Mouse (Mus musculus): ENCODE data around the gene Faf1.

Faf1 gene

DNA sequence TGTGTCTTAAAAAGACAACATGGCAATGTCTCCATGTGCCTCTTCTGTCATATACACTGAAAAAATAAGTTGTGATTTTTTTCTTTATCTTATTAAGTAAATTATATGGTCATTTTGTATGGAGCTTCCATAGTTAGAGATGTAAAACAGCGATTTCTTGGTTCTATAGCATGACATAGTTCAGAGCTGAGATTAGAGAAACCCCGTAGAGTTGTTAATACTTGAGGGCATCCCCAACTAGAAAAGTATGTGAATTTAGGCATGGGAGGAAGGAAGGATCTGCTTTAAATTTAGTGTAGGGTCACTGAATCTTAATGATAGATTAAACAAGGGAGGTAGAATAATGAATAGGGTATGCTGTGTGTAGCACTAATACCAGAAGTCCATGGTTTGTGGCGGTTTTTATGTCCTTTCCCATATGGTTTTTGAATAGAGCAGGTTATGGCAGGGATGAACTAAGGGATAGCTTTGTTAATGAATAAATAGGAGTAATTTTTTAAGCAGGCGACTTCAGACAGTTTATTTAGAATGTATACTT lies 106.3 kb downstream of the Faf1 start:
- DNase-seq (ENCODE audit: low spot score) = no peak

DNA sequence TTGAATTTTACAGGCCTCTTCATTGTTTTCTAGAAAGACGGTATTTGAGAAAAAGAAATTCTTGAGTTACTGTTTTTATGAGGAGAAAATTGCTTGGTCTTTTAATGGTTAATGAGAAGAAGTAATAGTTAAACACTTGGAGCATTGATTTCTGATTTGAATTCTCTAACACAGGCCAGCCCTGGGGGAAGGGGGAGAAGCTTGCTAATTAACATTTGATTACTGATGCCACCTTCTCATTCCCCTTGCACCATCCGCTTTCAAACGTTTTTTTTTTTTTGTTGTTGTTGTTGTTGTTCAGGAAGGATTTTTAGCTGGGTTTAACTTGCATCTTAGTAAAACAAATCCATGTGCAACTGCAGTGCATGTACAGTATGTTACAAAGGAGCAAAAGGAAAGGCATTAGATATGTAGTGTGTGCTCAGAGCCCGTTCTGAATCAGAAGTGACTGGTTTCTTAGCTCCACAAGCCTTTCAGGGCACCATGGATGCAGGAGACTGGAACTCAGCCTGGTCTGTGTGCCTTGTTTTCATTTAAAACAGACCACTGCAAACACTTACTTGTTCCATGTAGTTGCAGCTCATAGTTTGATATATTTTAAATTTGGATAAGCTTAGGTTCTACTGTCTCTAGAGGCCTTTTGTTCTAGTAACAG lies 113.1 kb downstream of the Faf1 start:
- no peak for DNase-seq (ENCODE audit: low spot score)

DNA sequence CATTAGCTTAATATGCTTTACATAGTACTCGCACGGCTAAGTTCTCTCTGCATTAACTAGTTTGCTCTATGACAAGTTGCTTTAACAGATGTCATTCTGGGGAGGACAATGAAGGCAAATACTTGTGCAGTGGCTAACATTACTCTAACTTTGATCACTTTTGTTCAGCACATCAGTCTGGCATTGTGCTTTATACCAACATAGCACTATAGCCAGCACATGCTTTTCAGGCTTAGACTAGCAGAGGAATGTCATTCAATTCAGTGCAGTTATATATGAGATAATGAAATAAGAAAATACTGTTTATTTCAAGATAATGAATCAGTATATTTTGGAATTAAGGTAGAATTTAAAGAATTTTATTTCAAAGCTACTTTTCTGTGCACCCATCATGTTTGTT lies 115.9 kb downstream of the Faf1 start:
- DNase-seq (ENCODE audit: low spot score) = no peak

DNA sequence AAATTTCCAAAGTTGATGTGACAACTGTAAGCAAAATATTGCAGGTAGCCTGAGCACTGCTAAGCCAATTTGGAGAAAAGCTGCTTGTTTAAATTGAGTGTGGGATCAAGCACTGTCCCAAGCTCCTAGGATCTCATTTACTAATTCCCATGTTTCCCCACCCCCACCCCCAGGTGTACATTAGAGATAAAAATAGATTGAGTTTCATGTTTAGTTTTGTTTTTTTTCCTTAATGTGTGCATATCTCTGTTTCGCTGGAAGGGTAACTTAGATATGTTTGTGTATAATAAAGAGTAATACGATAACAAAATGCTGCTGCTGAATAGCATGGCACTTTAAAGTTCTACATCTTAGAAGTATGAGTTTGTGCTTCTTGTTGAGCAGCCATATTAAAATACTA lies 116.7 kb downstream of the Faf1 start:
- DNase-seq (ENCODE audit: low spot score) = no peak

DNA sequence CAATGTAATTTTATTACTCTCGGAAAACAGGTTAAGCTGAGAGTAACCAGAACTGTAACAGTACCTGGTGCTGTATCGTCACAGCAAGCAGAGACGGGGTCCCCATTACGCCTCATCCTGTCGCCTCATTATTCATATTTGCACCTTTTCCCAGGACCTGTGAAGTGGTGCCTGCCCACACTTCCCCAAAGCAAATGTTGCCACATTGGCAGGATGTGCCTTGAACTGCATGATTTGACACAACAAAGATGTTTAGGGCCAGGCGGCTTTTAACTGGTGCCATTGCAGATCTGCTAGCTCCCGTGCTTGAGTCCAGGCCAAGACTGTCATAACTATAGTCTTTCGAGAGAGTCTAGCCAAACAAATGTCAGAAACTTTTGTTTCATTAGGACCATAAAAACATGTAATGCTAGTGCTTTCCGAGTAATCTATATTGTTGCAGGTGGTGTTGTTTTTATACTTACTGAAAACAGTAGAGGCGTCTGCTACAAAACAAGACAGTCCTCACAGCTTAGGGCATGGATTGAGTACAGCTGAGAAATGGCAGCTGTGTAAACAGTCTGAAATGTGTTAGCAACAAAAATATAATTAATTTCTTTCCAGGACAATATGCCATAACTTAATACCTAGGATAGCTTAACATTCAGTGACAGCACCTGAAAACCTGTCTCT lies 121.3 kb downstream of the Faf1 start:
- no peak for DNase-seq (ENCODE audit: low spot score)

DNA sequence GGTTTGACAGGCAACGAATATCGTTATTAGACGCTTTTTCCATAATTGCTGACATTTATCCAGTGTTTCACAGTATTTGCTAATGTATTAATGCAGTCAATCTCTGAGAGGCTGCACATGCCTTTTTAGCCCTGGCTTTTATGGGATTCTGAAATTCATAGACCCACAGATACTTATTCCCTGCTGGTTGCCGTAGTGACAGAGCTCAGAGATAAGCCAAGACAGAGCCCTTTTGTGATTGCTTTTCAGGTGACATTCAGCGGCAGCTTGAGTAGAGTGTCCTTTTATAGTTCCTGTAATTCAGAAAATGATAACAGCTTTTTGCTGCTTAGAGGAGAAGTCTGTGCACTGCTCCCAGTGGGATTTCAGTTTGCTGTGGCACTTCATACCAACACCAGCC lies 130.0 kb downstream of the Faf1 start:
- no peak for DNase-seq (ENCODE audit: low spot score)

DNA sequence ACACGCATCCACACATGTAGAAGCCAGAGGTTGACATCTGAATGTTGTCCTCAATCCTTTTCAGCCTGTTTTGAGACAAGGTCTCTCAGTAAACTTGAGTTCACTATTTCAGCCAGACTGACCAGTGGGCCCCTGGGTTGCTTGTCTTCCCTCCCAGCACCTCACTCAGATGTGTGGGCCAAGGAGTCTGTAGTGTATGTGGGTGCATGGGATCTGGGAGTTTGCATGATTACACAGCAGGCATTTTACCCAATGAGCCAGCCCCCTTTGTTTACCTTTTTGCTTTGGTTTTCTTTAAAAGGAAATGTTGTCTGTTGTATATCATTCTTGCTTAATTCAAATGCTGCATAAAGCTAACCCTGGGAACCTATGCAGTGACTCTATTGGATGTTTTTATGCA lies 138.8 kb downstream of the Faf1 start:
- DNase-seq (ENCODE audit: low spot score) = no peak

DNA sequence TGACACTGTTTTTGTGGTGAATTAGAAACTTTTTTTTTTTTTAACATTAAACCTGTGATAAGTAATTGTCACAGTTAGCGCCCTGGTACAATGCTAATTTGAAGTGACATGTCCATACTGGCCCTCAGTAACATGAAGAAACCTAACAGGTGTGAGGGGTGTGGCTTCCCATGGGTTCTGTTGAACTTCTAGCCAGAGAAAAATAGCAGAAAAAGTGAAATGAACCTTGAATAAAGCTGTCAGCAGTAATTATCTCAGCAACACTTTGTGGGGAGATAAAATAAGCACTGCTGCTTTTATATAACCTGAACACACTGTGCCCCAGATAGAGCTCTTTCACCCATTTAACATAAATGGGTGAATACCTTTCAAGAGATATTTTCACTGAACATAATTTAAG lies 139.2 kb downstream of the Faf1 start:
- no peak for DNase-seq (ENCODE audit: low spot score)

DNA sequence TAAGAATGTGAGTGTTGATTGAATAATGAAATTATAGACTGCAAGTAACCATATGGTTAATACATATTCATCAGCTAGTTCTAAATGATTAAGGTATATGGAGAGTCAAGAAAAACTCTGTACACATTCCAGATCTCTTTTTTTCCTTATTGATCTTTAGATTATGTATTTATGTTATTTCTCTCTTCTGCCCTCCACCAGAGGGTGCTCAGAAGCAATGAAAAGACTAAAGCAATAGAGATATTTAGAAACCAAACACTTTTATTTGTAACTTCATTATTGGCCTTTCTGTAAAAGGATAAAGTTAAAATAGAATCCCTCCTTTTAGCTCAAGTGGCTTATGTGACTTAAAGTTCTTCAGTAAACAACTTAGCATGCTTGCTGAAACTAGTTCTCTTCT lies 143.1 kb downstream of the Faf1 start:
- DNase-seq (ENCODE audit: low spot score) = no peak

DNA sequence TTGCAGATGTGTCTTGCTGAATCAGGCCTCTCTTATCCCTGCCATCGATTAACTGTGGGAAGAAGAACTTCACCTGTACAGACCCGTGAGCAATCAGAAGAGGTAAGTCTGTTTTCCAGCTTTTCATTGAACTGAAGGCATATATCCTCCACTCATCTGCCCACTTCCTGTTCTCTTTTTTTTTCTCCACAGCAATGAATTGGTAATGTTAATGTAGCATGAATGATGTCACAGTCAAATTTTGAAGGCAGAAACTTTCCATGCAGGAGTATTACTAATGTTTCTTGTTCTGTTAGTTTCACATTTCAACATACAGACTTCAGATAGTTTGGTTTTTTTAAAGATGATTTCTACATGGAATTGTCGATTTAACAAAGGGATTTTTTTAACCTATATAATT lies 153.4 kb downstream of the Faf1 start:
- DNase-seq (ENCODE audit: low spot score) = no peak

DNA sequence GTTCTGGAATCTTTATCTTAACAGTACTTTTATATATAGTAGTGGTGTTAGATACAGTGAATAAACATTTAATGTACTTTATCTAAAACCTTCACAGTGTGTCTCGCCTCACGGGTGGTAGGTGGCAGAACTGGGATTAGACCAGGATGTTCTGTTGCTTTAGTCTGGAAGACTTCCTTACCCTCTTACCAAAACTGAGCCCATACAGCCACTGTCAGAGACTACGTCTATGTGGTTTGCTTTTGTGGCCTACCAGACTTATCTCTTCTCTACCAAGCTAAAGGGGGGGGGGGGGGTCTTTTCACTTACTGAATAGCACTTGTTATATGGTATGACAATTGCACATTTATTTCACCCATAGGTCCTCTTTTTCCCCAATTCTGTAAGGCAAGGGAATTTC lies 181.5 kb downstream of the Faf1 start:
- DNase-seq (ENCODE audit: low spot score) = no peak

DNA sequence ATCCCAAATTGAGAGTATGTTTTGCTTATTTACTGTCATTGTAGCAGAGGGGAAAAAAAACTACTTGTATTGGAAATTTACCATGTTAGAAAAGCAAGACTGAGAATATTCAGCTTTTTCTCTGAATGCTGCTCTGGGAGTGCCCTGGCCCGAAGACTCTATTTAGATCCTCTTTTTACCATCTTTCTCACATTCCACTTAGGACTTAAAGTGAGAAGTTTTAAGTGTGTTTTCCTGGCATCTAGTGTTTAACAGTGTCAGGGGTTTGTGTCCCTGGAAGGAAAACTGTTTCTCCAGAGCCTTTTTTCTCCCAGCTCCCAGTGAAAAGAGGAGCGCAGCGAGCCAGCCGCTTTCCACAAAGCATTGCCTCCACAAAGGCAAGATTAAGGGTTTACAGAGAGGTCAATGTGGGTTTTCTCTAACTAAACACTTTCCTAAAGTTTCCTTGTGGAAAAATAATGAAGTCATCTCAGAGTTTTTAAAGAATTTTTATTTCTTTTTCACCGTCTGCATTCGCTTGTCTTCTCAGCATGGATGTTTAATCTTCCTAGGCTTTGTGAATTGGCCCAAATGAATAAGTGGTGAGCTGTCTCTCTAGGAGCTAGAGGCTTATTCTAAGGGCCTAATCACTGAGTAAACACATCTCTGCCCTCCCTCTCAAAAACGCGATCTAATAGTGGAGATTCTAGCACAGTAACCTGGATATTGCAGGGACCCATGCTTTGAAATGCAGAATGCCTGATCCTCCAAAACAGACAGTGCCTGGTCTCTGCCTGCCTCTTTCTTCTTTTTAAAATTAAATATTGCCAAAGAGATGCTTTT lies 182.4 kb downstream of the Faf1 start:
- no peak for DNase-seq (ENCODE audit: low spot score)

DNA sequence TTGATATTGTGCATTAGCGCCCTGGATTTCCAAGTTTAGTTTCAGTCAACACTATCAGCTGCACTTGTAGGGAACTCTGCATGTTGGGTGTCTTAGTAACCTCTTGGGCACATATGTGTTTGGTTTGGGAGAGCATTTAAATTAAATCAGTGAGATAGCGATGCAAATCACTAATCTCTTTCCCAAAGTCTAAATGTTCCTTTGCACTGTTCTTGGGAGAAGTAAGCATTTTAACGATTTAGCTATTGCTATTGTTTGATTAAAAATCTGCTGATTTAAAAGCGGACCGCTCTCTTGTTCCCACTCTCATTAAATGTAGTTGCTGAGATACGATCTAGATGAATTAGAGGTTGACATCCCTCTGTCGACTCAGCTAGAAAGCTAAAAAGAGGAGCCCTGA lies 183.0 kb downstream of the Faf1 start:
- DNase-seq (ENCODE audit: low spot score) = no peak

DNA sequence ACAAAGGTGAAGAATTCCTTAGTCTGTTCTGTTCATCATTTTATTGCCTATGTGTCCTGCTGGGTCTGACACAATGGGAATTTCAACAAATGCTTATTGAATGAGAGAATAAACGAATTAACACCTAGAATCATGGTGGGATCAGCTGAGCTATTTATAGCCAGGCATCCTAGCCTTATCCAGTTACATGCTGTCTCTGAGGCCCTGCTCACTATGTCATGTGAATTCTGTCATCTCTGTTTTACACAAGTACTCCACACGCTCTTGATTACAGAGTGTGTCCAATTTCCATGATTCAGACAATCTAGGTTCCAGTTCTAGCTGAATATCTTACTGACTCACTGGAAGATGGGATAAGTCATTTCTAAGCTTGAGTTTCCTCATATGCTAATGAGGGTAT lies 183.9 kb downstream of the Faf1 start:
- DNase-seq (ENCODE audit: low spot score) = peak; percentile 6

DNA sequence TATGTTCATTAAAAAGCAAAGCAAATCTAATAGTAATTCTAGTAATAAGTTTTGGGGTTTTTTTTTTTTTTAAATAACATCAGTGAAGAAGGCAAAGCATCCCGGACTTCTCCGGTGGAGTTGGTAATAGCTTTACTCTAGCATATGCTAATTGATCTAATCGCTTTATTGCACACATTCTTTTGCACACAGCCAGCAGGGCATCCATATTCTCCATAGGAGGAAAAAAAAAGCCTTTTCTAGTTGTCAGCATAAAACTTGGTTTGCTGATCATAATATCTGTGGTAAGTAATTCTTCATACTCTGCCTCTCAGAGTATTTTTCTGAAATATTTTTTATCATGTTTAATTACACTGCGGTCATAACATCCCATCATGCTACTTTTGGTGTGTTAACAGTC lies 185.9 kb downstream of the Faf1 start:
- DNase-seq (ENCODE audit: low spot score) = no peak

DNA sequence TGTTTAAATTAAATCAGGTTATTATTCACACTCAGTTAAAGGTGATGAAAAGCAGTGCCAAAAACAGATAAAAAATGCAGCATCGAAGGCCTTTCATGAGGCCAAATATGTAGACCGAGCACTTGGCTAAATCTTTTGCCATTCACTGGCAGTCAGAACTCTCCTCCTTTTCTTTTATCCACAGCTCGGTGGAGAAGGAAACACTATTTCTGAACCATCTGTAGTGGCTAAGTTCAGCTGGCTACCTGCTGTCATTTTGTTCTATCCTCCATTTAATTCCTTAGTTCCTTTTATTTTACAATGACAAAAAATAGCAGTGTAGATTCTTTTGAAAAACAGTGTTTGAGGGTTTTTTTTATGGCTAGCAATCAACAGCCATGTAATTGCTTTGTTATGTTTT lies 186.6 kb downstream of the Faf1 start:
- no peak for DNase-seq (ENCODE audit: low spot score)

DNA sequence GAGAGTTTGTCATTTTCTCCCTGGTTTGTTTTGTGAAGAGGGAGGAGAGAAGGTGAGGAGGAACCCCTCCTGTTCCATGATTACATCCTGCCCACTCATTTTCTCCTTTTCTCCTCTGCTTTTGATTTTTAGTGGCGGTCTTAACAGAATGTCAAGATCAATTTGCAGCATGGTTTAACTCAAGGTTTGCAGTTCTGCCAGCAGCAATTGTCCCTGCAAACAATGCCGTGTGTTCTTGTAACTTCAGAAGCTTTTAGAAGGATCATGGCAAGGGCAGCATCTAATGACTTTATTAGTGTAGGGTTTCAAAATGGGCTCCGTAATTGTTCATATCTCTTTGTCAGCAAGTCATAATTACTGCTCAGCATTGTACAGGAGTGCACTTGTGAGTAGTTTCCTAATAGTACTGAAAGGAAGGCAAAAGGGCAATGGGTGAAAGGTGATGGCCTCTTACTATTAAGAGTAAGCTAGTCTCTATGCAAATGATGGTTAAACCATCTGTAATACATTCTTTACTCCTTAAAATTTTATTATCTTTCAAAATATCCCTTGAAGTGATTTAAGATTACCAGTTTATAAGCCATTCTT lies 192.6 kb downstream of the Faf1 start:
- DNase-seq (ENCODE audit: low spot score) = peak; percentile 9

DNA sequence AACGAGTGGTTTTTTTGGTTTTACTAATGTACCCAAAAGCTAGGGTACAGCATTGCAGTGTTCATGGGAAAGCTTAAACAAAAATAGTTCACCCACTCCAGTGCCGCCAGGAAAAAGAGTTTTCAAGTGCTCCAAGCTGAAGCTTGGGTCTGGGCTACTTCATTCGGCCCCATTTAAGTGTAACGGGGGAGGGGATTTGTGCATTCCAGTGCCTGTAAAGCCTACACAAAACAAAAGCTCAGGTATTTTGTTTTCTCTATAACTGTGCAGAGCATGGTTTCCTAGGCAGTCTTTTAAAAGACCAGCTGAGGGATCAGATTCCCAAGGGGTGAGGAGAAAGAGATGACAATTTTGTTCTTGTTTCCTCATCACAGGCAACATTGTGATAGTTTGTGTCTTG lies 207.9 kb downstream of the Faf1 start:
- no peak for DNase-seq (ENCODE audit: low spot score)

DNA sequence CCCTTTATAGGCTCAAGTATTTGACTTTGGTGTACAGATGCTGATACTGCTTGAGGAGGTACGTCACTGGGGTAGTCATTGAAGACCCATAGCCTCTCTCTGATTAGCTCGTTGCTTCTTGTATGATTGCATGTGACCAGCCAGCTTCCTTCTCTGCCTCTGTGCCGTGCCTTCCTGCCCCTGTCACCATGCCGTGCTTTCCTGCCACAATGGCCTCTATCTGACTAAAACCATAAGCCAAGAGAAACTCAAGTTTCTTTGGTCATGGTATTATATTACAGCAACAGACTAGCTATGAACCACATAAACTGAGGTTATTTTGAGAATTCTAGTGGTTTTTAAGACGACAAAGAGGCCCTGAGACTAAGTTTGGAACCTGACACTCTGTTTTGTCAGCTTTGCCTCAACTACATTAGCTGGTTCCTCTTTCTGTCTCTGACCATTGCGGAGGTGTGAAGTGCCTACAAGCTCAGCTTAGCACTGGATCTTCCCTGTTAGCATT lies 211.5 kb downstream of the Faf1 start:
- no peak for DNase-seq (ENCODE audit: low spot score)

DNA sequence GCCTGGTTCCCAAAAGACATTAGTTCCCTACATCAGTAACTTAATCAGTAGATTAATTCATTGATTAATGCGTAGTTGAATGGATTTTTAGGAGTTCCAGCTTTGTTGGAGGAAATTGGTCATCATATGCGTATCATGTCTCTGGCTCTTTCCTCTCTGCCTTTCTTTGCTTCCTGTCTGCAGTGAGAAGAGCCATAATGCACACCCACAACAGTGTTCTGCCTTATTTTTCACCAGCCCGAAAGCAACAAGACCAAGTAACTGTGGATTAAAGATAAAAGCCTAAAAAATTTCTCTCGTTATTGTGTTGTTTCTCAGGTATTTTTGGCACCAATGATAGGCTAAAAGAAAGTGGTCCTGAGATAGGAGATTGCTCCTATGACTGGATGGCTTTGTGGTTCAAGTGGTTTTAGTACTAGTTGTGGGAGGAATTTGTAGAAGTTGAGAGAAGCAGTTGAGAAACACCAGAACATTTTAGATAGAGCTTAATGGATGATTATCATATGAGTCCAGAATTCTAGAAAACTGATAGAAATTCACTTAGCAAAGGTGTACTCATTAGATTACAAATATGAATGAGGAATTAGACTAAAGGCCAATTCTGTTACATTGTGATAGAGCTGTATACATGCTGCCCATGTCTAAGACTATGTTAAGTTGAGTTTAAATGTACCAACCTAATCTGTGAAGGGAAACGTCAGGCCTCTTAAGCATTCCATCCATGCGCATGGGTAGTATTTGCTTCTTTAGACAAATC lies 221.6 kb downstream of the Faf1 start:
- no peak for DNase-seq (ENCODE audit: low spot score)

DNA sequence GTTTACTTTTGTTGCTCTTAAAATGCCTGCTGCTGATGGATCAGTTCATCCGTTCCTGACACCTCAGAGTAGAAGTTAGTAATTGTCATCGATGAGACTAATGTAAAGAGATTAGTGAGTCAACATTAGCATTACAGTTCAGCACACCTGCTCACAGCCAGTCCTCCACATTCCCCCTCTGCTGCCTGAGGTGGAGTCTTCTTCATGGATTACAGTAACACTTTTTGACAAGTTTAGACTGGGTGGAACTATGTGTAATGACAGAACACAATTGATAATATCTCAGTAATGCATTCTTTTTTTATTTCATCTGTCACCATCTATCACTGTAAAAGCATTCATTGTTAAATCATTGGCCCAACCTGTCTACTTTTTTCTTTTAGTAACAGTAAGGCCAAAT lies 224.7 kb downstream of the Faf1 start:
- no peak for DNase-seq (ENCODE audit: low spot score)

DNA sequence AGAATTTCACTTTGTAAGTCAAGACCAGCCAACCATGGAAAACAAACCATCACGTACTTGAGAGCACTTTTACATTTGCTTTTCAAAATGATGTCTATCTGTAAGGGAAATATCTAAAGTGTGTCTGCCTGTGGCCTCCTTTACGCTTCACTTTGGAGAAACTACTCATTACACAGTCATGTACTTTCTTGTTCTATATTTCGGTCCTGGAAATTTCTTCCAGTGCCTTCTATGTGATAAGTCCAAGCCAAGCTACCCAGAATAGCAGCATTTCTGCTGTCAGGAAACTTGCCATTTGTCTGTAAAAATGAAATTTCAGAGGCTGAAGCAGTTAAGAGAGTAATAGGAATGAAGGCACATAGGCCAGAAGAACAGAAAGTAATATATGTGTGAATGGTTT lies 228.1 kb downstream of the Faf1 start:
- DNase-seq (ENCODE audit: low spot score) = no peak
